Mouse (Mus musculus): Measurements from ENCODE around the gene Antxrl.

Gene Antxrl

DNA sequence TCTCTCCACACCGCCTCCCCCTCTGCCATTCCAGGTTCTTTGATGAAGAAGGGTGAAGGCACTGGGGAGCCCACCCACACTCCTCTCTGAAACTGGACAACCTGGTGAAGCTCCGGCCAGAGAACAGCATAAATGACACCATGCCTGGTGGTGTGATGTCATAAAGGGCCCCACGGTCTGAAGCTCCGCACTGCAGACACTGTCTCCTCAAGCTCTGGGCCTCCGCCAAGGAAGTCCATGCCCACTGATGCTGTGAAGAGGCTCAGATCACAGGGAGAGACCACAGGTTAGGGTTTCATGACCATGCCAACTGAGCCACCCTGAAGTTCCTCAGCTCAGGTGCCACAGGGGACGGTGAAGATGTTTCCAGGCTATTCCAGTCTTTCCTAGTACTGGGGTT is at the start of gene Antxrl:
Antxrl (plus strand) TSS at position 192 of the 400 bp plus-strand sequence.
- no peak for DNase-seq (ENCODE audit: low spot score)

DNA sequence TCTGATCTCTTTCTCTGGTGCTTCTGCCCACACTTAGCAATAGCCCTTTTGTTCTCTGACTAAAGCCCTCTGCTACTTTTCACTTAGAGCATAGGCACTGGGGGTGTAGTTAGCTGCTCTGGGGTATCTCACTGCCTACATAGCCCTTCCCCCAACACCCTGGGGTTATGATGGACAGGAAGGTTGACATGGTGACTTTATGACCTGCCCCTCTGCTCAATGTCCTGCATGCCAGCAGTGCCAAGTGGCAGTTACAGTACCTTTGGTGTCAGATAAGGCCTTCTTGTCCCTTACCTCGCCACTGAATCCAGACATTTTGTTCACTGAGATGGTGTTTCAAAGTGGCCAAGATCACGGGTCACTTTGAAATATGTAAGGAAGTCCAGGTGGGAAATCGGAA is 37.4 kb upstream of the Antxrl start, which contains the start of gene Gm30083:
Gm30083 (minus strand) TSS at position 120 of the 400 bp plus-strand sequence.
- no peak for DNase-seq (ENCODE audit: low spot score)

DNA sequence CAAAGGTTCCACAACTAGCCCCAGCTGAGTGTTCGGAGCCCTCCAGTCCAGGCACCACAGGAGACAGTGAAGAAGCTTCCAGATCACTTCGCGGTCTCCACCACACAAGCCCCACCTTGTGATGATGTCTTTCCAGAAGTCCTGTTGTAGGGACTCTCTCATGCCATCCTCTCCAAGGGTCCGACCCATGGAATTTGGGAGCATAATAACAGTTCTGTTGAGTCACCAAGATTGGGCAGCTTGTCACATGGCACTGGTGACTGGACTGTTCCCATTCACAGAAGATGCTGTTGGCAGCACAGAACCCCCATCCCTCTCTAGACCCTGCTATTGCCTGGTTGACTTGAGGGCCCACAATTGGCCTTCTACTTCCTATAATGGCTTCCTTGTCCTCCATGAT is 36.1 kb upstream of the Antxrl start, which contains the start of gene Gm5460:
Gm5460 (plus strand) TSS at position 378 of the 400 bp plus-strand sequence.
- DNase-seq (ENCODE audit: low spot score), result no peak

DNA sequence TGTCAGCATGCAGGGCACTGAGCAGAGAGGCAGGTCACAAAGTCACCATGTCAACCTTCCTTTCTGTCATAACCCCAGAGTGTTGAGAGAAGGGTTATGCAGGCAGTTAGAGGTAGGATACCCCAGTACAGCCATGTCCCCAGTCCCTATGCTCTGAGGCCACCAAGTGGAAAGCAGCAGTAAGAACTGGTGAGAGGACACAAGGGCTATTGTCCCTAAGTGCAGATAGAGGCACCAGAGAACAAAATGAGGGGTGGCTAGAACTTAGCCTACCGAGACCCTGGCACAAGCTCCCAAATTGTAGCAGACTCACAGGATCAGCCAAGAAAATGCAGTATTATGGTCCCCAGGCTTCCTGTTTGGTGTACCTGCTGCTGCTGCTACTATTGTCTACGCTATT is 35.6 kb upstream of the Antxrl start:
- no peak for DNase-seq (ENCODE audit: low spot score)

DNA sequence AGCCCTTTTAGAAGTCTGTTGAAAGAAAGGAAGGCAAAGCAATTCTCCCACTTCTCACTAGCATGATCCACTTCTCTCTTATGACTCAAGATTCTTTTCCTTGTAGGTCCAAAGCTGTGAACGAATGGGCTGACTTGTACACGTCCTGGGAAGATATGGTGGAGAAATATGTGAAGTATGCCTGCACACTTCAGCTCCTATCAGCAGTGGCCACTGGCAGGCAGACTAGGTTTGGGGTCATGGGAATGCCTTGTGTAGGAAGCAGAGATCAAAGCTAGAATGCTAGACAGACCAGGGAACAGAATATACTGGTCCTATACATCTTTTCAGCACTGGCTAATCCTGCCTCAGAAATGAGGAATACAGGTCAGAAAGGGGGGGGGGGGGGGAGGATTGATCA is 25.8 kb upstream of the Antxrl start:
- DNase-seq (ENCODE audit: low spot score), result no peak

DNA sequence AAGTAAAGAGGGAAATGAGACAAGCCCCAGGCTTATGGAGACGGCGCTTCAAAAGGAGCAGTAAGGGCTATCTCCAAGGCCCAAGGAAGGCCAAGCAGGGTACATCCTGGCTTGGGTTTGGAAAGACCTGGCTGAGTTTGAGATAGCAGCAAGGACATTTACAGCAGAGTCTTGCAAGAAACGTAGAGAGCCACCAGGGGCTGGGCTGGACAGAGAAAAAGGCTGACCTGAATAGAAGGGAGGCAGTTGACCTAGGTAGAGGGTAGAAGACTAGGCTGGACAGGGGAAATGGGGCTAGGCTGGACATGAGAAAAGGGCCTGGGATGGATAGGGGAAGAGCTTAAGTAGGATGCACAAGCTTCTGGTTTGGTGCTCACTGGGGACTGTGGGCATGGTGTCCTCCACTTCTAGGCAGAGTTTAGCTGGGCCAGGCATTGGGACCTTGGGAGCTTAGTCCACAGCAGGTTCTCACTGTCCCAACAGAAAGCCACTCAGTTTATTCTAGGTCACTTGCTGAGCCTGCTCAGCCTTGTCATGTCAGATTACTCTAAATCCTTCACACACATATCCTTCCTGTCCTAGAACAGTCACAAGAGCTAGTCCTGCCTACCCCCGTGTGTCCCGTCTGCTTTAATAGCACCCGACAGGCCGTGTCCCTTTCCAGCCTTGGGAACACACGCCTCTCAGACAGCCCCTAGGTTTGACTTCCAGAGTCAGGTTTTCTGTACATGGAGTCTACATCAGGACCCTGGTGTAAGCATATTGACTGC is 18.5 kb upstream of the Antxrl start:
- no peak for DNase-seq (ENCODE audit: low spot score)

DNA sequence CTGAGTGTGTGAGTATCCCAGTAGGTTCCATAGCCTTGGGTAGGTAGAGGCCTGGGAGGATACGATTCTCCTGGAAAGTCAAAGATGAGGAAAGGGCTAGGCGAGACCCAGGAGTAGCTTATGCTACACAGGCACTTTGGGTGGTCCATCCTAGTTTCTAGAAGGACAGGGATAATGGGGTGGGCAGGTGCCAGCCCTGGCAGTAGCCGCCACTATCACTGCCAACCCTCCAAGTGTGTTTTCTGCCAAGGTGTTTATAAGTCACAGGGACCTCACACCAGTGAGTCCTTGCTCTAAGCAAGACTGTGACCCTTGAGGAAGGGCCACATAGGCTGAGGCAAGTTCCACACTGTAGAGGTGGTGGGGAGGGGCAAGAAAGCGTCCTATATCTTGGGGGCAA is 11.3 kb upstream of the Antxrl start:
- DNase-seq (ENCODE audit: low spot score), result no peak

DNA sequence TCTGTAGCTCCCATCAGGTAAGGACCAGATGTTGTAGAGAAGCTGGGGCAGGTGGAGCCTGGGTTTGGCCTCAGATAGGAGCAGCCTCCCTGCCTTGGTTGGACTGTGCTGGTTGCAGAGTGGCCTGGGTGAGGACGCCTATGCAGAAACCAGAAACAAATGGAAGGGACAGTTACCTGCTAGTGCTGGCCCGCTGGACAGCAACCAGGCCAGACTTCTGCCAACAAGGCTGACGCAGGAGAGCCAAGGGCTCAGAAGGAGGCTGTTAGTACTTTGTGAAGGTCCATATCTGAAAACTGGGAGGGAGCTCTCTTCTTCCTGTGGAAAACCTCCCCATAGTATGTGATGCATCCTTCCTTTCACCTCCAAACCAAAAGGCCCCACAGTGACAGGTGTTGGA is 9.2 kb upstream of the Antxrl start:
- no peak for DNase-seq (ENCODE audit: low spot score)

DNA sequence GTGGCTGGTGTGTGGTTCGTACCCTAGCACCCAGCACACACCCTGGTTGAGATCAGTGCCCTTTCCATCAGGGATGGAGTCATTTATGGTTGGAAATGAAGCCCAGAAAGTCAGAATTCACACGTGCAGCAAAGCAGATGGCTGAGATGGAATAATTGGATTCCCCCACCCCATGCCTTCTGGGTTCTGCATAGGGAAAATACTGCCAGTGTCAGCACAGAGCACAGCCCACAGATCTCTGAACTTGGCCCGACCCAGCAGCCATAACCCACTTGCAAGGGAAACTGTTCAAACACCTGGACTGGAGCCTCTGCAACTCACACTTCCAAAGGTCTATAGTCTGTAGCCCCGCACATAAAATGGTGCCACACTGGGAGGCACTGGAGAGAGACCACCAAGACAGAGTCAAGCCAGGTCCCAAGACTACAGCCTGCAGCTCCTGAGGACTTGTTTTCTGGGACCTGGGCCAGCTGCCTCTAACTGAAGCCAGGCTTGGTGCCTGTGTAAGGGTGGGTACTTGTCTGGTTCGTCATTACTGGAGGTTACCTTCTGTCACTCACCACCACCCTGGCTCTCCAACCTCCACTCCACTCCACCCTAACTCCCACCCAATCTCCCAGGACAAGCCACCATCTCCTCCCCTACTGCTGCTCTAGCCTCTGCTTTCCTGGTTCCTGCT is 2.3 kb upstream of the Antxrl start:
- DNase-seq (ENCODE audit: low spot score), result no peak

DNA sequence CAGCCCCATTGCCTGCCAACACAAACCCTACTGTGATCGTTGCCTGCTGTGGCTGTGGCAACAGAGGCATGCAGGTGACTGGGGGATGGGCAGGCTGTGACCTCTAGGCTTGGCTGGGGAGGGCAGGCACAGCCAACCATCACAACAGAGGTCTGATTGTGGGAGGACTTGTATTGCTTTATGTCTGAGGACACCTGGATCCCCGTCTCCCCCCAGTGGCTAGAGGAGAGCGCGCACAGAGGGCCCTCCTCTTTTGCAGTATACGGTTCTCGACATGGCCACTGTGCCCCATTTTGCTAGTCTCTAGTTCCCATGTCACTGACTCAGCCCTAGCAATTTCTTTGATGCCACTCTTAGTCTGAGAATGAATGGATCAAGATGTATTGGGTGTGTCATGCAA is 19.2 kb downstream of the Antxrl start:
- DNase-seq (ENCODE audit: low spot score), result no peak

DNA sequence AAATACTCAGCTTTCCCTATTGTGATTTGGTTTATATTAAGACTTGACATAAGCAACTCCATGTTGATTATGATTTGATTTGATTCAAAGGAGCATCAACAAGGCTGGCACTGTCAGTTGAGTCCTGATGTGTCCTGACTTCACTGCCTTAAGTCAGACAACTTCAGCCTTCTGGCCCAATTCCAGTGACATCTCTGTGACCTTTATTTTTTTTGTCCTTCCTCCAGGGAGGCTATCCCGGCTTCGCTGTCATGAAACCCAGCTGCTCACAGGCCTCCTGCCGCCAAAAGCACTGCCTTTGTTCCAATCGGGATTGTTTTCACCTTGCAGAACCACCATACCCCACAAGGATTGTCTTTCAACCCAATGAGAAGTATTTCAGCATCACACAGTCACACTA is 22.8 kb downstream of the Antxrl start:
- DNase-seq (ENCODE audit: low spot score), result no peak

DNA sequence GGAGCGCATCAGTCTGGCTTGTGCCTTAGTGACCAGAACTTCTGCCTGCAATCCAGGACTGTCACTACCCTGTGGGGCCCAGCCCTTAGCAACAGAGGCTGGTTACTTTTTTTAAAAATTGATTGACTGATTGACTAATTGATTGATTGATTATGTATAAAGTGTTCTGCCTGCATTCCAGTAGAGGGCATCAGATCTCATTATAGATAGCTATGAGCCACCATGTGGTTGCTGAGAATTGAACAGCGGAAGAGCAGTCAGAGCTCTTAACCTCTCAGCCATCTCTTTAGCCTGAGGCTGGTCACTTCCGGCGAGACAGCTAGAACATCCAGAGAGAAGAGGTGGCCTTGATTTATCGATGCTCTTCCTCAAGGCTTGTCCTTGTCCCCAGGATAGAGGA is 24.7 kb downstream of the Antxrl start:
- DNase-seq (ENCODE audit: low spot score), result no peak

DNA sequence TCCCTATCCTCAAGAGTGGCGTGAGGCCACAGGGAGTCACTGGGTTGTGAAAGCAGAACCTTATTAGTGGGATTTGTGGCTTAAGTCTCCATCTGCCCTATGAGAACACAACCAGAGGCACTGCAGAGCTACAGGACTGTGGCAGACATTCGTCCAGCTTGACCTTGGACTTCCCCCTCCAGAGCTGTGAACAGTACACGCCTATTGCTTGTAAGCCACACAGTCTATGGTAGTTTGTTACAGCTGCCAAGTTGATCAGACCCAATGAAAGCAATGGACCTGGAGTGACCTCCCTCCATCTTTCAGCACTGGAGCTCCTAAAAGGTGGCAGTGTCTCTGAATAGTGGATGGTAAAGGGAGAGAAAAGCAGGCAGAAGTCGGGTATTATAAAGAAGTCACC is 25.8 kb downstream of the Antxrl start:
- no peak for DNase-seq (ENCODE audit: low spot score)

DNA sequence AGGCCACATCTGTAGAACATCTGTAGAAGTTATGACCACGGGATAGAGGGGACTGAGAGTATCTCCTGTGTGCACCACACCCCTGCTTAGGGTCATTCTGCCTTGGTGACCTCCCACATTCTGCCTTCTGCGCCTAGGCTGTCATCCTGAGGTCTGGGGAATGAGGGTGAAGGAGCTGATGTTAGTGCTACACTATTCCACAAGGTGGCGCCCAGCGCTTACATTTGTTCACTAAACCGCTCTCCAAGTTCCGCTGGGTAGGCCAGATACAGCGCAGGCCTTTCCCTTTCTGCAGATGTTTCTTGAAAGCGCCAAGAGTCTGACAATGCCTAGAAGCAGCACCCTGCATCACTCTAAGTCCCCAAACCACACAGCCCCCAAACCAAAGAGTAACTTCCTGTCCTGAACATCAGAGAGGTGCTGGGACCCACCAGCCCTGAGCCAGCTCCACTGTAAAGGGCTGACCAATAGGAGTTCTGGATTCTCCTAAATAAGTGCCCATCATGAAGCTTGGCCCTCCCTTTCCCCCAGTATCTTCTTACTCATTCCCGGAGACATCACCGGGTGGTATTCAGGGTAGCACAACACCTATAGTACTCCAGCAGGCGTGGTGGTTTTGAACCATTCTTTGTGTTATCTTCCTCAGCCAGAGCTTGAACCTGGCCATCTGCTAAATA is 28.0 kb downstream of the Antxrl start:
- DNase-seq (ENCODE audit: low spot score), result peak; percentile 65

DNA sequence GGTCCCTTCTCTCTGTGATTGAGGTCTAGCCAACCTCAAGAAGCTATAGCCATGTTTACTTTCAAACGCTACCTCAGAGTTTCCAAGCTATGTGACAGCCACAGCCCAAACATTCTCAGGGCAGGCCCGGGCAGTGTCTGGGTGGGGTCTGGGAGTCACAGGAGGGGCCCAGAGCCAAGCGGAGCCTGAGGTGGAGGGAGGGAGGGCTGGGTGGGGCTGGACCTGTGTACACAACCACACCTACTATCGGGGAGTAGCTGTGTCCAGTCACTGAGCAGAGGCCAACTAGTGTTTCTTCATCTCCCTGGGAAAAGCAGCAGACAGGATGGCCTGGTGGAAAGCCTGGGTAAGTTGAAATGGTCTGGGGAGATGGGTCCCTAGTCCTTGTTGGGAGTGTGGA is 33.2 kb downstream of the Antxrl start, which contains the start of gene Anxa8:
Anxa8 (plus strand) TSS at position 251 of the 400 bp plus-strand sequence.
- DNase-seq (ENCODE audit: low spot score), result no peak

DNA sequence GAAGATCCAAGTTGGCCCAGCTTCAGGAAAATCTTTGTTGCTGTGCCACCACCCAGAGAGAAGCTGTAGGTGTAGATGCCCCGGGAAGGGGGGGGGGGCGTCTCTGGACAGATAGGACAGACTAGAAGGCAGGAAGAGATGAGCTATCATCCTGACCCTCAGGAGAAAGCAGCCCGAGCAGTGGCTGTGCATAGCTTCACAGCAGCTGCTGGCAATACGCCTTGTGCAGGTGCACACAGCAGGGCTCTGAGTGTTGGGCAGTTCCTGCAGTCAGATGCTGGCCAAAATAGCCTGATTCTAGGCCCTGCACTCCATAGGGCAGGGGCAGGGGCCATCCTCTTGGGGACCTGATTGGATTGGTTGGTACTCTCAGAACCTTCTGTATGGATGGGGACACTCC is 34.3 kb downstream of the Antxrl start:
- DNase-seq (ENCODE audit: low spot score), result no peak

DNA sequence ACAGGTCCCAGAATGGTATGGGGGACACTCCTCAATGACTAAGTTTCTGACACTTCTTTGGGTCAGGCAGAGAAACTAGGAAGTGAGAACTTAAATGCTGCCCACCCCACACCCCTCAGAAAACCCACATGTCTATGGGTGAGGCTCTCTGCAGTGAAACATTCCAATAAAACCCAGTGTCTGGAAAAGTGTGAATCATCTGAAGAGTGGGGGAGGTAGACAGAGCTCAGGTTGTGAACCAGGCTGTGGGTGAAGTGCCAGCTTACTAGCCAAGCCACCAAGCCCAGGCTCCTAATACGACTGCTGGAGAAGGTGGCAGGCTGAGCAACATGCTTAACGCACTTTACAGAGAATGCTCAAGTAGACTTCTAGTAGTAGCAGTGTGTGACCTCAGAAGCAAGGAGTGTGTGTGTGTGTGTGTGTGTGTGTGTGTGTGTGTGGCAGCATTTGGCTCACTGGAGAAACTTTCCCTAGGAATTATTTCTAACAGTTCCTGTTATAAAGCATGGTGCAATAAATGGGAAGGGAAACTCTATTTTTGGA is 35.4 kb downstream of the Antxrl start:
- DNase-seq (ENCODE audit: low spot score), result no peak

DNA sequence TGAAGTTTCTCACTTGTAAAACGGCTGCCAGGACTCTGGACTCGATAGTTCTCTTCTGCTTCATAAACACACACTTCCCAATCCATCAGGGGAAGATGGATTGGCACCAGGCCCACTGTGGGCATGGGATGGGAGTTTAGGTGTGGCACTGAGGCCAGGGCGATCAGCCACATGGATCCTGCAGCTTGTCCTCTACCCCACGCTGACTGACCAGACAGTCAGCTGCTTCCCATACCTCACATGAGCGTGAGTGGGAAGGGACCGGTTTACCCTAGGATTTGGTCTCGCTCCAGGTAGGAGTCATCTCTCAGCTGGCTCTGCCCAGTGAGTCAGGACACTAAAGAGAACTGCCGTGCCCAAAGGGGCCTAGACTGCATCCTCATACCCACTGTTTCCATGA is 37.3 kb downstream of the Antxrl start:
- DNase-seq (ENCODE audit: low spot score), result no peak

DNA sequence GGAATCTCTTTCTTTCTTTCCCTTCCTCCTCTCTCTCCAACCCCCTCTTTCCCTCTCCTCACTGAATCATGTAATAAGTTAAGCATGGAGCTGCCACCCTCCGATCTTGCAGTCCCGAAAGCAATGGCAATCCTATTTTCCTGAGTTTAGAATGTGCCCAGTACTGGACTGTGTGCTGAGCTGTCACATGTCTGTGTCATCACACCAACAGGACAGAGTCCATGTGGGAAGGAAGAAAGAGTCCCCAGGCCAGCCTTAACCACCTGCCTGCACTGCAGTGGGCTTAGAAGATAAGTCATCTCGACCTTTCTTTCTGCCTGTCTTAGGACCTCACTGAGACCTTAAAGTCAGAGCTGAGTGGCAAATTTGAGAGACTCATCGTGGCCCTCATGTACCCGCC is 39.0 kb downstream of the Antxrl start:
- no peak for DNase-seq (ENCODE audit: low spot score)

DNA sequence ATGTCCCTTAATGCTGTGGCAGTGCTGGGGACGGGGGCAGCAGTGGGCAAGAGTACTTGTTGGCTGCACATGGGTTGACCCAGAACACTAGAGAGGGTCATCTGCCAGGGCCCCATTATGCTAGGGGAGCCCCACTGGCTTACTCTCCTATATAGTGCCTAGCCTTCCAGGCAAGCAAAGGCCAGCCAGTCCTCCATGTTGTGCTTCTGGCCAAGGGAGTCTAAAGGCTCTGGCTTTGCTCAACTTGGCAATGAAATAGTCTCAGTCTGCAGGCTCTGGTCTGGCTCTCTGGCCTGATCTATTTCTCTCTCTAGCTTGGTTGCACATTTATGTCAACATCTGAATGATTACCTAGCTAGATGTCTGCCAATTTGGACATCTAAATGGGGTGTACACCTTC is 40.3 kb downstream of the Antxrl start:
- DNase-seq (ENCODE audit: low spot score), result no peak

DNA sequence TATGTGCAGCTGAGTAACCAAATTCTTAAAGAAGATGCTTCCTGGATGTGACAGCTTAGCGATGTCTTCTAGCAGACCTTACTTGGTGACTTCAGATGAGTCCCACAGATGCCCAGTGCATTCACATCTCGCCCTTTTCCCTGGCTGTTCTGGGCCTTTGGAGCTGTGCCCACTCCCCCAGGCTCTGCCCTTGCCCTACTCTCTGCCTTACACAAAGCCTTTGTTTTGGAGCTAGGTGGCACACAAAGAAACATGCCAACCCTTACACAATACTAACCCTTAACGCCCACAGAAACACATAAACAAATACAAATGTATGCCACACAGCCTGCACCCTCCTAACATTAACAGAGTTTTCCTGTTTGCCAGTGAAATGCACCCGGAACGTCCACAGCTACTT is 43.7 kb downstream of the Antxrl start:
- no peak for DNase-seq (ENCODE audit: low spot score)

DNA sequence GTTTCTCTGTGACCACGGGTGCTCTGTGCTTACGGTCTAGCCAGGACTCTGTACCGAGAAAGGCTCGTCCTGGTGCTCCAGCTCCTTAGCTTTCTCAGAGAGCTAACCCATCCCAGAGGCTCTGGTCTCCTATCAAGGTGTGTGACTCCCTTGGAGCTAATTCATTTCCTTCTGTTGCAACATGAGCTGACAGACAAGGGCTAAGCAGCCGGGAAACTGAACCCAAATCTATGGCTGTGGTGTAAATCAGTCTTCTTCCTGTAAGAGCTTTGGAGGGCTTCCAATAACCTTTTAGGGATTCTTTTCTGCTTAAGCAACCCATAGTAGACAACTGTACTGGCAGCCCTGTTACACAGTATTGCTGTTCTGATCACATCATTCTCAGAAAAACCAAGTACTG is 50.1 kb downstream of the Antxrl start, which contains the start of gene A630023A22Rik:
A630023A22Rik (minus strand) TSS at position 154 of the 400 bp plus-strand sequence.
- no peak for DNase-seq (ENCODE audit: low spot score)

DNA sequence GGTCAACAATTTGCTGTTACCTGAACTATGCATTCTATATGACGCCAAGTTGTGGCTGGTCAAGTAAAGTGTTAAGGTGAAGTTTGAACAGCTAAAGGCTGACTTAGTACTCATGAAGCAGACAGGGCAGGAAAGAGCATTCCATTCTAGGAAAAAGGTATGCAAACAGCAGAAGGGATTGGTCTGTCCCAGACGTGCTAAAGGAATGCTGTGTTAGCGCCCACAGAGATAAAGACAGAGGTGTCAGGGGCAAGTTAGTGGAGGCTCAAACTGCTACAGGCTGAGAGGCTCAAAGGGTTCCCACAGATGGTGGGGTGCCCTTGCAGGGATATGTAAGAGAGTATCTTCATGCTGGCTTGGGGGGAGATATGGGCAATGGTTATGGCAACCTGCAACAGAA is 51.3 kb downstream of the Antxrl start:
- no peak for DNase-seq (ENCODE audit: low spot score)
